Mouse (Mus musculus): Measurements from ENCODE around the gene Dnaaf2.

The Dnaaf2 gene

GRCm38 (mm10) chr12:69198164-69198535, at the start of gene Dnaaf2:
Dnaaf2 (minus strand) TSS chr12:69198429.
- peak; percentile 89 for DNase-seq

GRCm38 (mm10) chr12:69241771-69242431, 43.7 kb upstream of the Dnaaf2 start:
- peak; percentile 84 for DNase-seq

GRCm38 (mm10) chr12:69241405-69241770, 43.2 kb upstream of the Dnaaf2 start:
- DNase-seq = no peak

DNA sequence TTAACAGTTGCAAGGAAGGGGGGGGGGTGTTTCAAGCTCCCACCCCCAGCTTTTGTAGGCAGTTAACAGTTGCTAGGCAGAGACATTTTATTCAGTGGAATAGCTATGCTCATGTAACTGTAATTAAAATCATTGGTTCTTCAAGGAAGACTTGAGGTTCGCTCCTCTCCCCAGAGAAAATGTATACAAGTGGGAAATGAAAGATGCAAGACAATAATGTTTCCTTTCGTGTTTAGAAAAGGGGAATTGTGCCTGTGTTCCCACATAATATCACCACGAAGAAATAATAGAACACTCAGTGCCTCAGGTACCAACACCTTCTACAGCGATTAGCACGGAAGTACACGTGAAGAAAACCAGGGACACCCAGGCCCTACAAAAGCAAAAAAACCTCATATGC, 42.6 kb upstream of the Dnaaf2 start, which contains the start of gene Klhdc1:
Klhdc1 (plus strand) TSS at position 301 of the 400 bp plus-strand sequence.
- no peak for DNase-seq

DNA sequence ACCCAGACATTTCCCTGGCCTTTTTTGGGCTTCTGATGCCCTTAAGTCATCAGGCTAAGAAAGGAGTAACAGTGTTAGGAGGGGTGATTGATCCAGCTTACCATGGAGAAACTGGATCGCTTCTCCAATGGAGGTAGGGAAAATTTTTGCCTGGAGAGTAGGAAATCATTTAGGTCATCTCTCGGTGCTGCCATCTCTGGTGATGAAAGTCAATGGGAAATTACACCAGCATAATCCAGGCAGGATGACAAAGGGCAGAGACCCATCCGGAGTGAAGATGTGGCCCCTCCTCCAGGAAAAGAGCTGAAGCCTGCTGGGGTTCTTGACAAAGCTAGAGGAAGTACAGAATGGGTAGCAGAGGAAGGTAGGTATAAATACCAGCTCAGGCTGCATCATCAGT, 40.1 kb upstream of the Dnaaf2 start:
- DNase-seq = no peak

- DNase-seq = no peak
Observed at GRCm38 (mm10) chr12:69235782-69236181, 37.6 kb upstream of the Dnaaf2 start.

DNA sequence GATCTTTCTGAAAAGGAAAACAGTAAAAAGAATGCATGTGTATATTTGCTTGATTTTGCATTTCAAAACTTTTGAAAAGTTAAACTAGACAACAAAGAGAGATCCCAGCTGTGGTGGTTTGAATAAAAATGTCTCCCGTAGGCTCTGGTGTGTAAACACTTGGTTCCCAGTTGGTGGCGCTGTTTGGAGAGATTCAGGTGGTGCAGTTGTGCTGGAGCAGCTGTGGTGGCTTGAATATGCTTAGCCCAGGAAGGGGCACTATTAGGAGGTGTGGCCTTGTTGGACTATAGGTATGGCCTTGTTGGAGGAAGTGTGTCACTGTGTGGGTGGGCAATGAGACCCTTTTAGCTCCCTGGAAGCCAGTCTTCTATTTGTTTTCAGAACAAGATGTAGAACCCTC, 31.0 kb upstream of the Dnaaf2 start:
- DNase-seq = peak; percentile 31

DNA sequence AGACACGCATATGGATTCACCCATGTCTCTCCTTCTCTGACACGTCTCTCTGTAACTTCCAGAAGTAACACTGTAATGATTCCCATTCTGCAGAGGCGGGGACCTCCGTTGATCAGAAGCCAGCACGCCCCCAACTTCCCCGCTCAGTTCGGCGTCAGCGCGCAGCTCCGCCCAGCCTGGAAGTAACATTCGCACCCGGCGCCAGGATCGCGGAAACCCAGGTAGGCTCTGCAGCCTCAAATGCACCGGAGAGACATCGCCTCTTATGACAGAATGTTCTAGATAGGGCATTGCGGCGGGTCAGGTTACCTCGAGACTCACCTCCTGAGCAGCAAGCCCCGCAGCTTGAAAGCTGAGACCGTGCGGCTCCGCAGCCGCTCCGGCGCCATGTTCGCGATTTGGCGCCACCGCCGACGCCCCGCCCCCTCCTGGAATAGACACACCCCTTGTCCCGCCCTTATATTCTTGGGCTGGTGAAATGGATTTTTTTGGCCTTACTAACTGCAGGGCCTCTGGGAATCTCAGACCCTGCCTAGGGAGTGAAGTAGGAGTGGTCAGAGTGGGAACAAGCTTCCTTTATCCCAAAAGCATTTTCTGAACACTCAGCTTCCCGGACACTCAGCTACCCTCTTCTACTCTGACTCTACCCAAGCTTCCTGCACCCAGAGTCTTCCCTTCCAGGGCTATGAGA, 29.7 kb upstream of the Dnaaf2 start, which contains the start of gene Pole2:
Pole2 (minus strand) TSS at position 420 of the 691 bp plus-strand sequence.
- DNase-seq = peak; percentile 95

DNA sequence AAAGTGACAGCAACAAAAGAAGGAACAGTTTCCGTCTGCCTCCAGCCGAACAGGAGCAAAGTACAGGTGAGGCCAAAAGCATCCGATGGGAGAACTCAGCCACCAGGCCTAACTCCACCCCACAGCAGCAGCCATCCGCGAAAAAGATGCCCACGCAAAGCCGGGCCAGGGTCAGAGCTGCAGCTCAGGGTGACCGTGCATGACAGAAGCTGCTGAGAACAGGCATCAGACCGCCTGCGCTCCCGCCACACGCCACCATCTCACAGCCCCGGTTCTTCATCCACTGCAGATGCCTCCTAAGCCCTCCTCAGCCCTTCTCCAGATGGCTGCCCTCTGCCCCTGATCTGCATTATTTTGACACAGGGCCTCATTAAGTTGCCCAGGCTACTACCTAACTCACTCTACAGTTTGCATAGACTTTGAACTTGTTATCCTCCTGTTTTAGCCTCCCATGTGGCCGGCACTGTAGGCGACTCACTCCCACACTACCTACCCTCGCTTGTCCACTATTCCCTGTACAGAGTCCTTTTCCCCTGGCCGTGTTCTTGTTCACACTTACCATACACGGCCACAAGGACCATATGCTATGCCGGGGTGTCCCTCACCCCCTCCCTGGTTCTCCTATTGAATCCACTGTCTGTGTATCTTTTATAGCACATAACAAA, 22.5 kb upstream of the Dnaaf2 start:
- DNase-seq = peak; percentile 21

- DNase-seq = no peak
Observed at GRCm38 (mm10) chr12:69216587-69216986, 18.4 kb upstream of the Dnaaf2 start.

DNA sequence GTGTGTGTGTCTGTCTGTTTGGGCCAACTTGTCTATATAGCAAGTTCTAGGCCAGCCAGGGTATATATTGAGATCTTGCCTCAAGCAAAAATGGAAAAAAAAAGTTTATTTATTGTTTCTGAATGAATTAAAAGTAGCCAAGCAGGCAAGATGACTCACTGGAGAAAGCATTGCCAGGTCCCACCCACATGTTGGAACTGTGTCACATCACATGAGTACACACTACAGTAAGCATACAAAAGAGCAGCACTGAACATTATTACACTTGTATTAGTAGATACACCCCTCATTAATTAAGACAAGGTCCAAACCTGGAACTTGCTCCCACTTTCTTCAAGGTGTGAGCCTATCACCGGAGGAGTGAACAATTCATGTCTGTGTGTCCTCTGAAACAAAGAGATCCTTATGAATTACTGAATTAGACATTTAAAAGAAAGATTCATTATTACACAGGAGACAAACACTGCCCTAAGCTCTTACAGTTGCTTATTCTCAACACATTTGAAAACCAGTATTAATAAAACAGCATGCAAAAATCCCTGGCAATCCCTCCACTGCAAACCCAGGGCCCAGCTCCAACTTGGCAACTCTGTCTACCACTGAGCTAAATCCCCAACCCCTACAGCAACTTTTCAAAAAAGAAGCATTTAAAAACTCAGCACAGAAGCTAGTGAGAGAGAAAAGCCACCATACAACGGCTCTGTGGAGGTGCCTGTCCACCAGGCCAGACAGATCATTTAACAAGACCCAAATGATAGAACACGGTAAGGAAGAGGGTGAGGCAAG, 17.0 kb upstream of the Dnaaf2 start:
- no peak for DNase-seq

DNA sequence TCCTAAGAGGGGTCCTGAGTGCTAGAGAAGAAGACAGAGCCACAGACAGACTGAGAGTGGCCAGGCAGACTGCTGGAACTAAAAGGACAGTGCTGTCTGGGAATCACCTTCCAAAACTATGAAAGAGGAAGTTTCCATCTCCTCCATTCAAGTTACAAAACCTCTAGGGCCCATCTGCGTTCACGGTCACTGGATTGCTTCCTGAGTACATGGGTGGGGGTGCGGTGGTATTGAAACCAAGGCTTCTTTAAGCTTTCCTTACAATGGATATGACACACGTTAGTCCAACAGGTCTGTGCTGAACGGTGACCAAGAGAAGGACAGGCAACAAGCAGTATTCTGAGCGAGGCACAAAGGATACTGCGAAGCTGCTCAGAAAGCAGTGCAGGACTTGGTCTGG, 16.2 kb upstream of the Dnaaf2 start:
- no peak for DNase-seq

DNA sequence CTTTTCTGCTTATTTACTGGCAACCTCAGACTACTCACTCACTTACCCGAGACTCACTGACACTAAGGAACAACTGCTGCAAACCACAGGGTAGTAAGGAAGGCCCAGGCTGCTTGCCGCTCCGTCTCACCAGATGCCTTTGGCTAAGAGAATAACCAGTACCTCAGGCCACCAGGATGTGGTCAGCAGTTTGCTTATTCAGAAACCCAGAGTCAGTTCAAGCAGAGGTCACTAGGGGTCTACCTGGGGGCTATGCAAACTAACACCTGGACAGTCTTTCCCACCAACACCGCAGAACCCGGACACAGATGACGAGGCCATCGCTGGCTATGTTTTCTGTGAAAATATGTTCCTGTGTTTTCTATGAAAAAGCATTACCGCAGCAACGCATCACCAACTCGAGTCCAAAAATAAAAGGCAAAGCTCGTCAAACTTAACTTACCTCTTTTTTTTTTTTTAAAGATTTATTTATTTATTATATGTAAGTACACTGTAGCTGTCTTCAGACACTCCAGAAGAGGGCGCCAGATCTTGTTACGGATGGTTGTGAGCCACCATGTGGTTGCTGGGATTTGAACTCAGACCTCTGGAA, 15.1 kb upstream of the Dnaaf2 start:
- no peak for DNase-seq

DNA sequence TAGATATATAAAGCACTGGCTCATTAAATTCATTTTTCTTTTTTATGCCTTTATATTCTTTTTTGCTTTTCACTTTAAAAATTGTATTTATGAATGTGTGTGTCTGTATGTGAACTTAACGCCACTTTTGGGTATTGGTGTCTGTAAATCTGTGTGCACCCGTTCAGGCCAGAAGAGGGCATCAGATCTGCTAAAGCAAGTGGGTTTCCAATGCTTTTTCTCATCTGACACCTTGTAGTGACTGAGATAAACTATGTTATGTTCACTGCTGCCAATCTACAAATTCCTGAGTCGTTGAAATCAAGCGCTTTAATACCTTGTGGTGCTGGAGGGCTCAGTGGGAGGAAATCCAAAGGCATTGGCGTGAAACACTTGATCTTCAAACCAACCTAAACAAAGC, 12.8 kb upstream of the Dnaaf2 start:
- peak; percentile 34 for DNase-seq

DNA sequence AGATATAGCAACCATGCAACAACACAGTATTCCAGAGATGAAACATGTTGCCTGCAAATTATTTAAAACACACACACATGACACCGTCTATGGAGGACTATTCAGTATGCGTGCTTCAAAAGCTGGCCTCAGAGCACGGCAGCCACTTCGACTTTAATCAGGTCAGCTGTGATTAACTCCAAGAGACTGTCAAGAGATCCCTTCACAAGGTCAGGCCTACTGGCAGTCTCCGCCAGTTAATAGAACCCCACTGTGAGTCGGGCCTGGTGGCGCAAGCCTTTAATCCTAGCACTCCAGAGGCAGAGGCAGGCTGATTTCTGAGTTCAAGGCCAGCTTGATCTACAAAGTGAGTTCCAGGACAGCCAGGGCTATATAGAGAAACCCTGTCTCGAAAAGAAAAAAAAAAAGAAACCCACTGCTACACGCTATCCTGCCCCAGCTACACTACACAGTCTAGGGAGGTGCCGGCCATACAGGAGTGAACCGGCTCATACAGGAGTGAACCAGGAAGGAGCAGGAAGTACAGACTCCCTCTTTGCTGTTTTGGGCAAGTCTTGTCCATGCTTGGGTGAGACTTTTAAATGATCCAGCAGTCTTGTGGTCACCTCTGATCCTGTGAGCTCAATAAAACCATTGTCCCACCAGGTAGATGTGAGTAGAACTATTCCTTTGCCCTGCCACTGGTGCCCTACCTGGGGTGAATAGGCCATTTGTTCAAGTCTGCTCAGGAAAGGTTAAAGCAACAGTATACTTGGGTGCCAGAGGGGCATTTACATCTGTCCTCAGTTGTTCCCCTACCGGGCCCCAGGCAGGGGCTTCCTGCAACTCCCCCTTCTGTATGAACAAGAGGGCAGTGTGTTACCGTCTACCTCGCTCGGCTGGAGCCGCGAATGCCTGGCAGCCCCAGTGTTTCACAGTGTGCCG, 12.1 kb upstream of the Dnaaf2 start:
- DNase-seq = no peak

GRCm38 (mm10) chr12:69208520-69208919, 10.3 kb upstream of the Dnaaf2 start:
- no peak for DNase-seq

DNA sequence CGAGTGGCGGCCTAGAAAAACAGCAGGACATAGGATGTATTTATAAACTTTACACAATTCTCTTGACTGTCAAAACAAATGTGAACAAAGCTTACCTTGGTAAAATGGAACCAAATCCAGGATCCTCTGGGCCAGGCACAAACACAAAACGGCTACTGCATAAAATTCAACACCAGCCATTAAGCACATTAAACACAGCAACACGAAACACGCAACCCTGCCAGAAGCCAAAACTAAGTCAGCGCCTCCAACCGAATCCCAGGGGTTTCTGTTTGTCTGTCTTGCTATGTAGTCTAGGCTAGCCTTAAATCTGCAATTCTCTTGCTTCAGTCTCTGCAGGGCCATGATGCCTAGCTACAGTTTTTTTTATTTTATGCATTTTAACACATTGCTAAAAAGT, 9.7 kb upstream of the Dnaaf2 start:
- no peak for DNase-seq

GRCm38 (mm10) chr12:69207396-69207795, 9.2 kb upstream of the Dnaaf2 start:
- no peak for DNase-seq

DNA sequence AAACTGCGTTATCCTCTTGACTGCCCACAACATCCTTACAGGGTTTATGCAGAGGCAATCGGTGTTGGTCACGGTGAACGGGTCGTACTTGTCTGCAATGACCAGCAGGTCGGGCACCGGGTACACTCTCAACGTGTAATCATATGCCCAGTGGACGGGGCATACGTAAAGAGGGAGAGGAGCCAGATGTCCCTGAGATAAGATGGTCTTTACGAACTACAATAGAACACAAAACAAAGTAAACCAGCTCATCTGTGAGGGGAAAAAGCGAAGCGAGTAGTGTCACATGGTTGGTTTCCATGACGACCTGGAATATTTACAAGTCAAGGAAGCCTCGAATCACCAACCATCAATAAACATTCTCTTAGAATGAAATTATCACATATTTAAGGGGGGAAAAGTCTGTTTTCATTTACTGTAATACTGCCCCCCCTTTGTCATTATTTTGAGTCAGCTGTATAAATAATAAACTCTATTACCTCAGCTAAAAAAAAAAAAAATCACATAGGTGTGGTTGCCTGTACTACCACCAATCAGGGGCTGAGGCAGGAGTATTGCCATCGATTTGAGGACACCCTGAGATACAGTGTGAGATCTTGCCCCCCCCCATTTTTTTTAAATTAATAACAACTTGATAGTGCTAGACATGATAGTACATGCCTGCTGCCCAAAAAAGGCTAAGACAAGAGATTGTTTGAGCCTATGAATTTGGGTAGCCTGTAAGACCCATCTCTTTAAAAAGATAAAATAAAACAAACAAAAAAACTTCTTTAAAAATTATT, 6.0 kb upstream of the Dnaaf2 start, which contains the start of gene Gm49384:
Gm49384 (minus strand) TSS at position 216 of the 782 bp plus-strand sequence.
- DNase-seq = no peak

DNA sequence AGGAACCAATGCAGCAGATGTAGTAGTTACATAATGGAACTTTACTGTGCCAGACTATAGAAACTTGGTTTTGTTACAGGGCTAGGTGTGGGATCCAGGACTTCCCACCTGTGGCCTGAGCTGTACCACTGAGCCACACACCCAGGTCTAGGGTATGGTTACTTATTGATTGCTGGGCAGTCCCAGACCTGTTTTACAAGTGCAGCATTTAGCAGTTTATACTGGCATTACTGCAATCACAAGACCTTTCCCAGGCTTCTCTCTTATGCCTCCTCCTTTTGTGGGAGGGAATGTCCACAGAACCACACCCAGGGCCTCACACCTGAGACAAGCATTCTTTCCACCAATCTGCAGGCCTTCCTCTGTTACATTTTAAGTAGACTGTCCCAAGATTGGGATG, 756 bp upstream of the Dnaaf2 start:
- DNase-seq = no peak

Measured in kidney, postnatal 10 days (tissue).